Mouse (Mus musculus) stomach, embryonic 14.5 days (tissue): ENCODE measurements around the gene Dppa5a. TPM values are rescaled to one million over a fixed set of nuclear protein-coding genes. Genes with fewer than 3 reads are reported as not detected.

Source experiments
- ATAC-seq: fragments of 200-750 bp; cut with Nextera tagmentation; 2 replicates; pipeline ENCODE4 v1.8.0; 2017; ENCODE audit warnings: low read depth, moderate TSS enrichment; ENCODE audit not compliant: insufficient number of reproducible peaks, insufficient read depth, low FRiP score
- H3K27ac ChIP-seq: fragments of 300-500 bp; sonication (generic); 2 replicates; pipeline ENCODE4 v1.5.1; 2014; ENCODE audit warnings: mild to moderate bottlenecking, low read length, moderate library complexity, mixed read lengths
- H3K27me3 ChIP-seq: fragments of 300-500 bp; sonication (generic); 2 replicates; pipeline ENCODE4 v1.6.1; 2014; ENCODE audit warnings: low read length, control low read depth, mixed read lengths; ENCODE audit not compliant: control insufficient read depth, insufficient read depth
- H3K36me3 ChIP-seq: fragments of 300-500 bp; sonication (generic); 2 replicates; pipeline ENCODE4 v1.6.1; 2014; ENCODE audit warnings: mild to moderate bottlenecking, control low read depth, low read length, moderate library complexity, mixed read lengths; ENCODE audit not compliant: control insufficient read depth, insufficient read depth
- H3K4me1 ChIP-seq: fragments of 300-500 bp; sonication (generic); 2 replicates; pipeline ENCODE4 v1.6.1; 2014; ENCODE audit warnings: low read length, control low read depth, mixed read lengths; ENCODE audit not compliant: control insufficient read depth, insufficient read depth
- H3K4me2 ChIP-seq: fragments of 300-500 bp; sonication (generic); replicated peaks from 2 replicates; pipeline ENCODE4 v1.6.1; 2014; ENCODE audit warnings: low read depth, low read length, control low read depth
- H3K4me3 ChIP-seq: fragments of 300-500 bp; sonication (generic); 2 replicates; pipeline ENCODE4 v1.5.1; 2014; ENCODE audit warnings: low read depth, low read length, control low read depth
- H3K9ac ChIP-seq: fragments of 300-500 bp; sonication (generic); replicated peaks from 2 replicates; pipeline ENCODE4 v1.6.1; 2014; ENCODE audit warnings: low read depth, mild to moderate bottlenecking, control low read depth, low read length, moderate library complexity, mixed read lengths
- H3K9me3 ChIP-seq: fragments of 300-500 bp; sonication (generic); 2 replicates; pipeline ENCODE4 v1.6.1; 2016; ENCODE audit warnings: low read depth, low read length, control low read depth; ENCODE audit not compliant: control insufficient read depth
- WGBS: fragments of 180-500 bp; shearing (Covaris S2); extraction: QIAGEN DNeasy Blood & Tissue Kit; methylation state at CpG from one replicate; pipeline ENCODE4 v1.1.7; 2014; 5-methylcytosine and 5-hydroxymethylcytosine counted together
- polyA plus RNA-seq: library from polyadenylated mRNA; unstranded; fragments of >200 nt; fragmentation: Nextera tagmentation; extraction: Ambion mirVana; gene quantifications from 2 replicates; pipeline ENCODE4 v1.2.1, GENCODE M21; 2014

The Dppa5a gene
- polyA plus RNA-seq, 1 experiment from 2014 or later, result not detected

- H3K36me3 ChIP-seq, result no peaks in the 10 kb centered on the region
- peaks cover 7% of the 10 kb centered on the region for H3K27me3 ChIP-seq
- H3K4me1 ChIP-seq, result no peaks in the 10 kb centered on the region
- H3K9ac ChIP-seq, result no peak overlapping the region
- H3K4me3 ChIP-seq, result no peak overlapping the region
- no peak overlapping the region for H3K27ac ChIP-seq
- H3K9me3 ChIP-seq, result no peaks in the 10 kb centered on the region
- no peak overlapping the region for H3K4me2 ChIP-seq
- ATAC-seq, result no peak
- 45% methylated on average over 5 of the region's 5 CpGs for WGBS
Measured at GRCm38 (mm10) chr9:78389981-78390380, 22.0 kb upstream of the Dppa5a start.

GRCm38 (mm10) chr9:78386947-78387346 is 19.0 kb upstream of the Dppa5a start:
- no peak for ATAC-seq
- Histone ChIP-seq H3K4me1 (no peaks in the 10 kb centered on the region), H3K4me2 (no peak overlapping the region), H3K4me3 (no peak overlapping the region), H3K36me3 (no peaks in the 10 kb centered on the region), H3K9ac (no peak overlapping the region), H3K9me3 (no peaks in the 10 kb centered on the region), H3K27me3 (no peaks in the 10 kb centered on the region), H3K27ac (no peak overlapping the region)
- WGBS, result 88% methylated on average over 7 of the region's 7 CpGs

DNA sequence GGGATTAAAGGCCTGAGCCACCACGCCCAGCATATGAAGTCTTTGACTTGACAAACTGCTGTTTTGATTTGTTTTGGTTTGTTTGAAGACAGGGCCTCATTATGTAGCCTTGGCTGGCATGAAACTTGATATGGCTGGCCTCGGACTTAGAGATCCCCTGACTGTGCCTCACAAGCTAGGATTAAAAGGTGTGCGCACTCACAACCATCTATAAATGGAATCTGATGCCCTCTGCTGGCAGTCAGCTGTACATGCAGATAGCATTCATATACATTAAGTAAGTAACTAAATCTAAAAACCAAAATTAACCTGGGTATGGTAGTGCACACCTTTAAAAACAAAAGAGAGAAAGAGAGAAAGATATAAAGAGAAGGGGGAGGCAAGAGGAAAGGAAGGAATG is 17.9 kb upstream of the Dppa5a start:
- Histone ChIP-seq H3K4me2 (no peak overlapping the region), H3K36me3 (no peaks in the 10 kb centered on the region), H3K4me3 (no peak overlapping the region), H3K27me3 (no peaks in the 10 kb centered on the region), H3K9ac (no peak overlapping the region), H3K27ac (no peak overlapping the region), H3K4me1 (no peaks in the 10 kb centered on the region), H3K9me3 (no peaks in the 10 kb centered on the region)
- ATAC-seq, result no peak
- 46% methylated on average over 3 of the region's 3 CpGs for WGBS

- H3K36me3 ChIP-seq, result no peaks in the 10 kb centered on the region
- peaks cover 7% of the 10 kb centered on the region; the same call in 1 of the 2 replicates for H3K4me1 ChIP-seq
- H3K9ac ChIP-seq, result no peak within 1 kb of the TSS
- H3K4me3 ChIP-seq, result peak within 1 kb of the TSS; percentile 18; the same call in 1 of the 2 replicates
- H3K27ac ChIP-seq, result no peak within 1 kb of the TSS
- ATAC-seq, result peak; percentile 79
- no peaks in the 10 kb centered on the region for H3K9me3 ChIP-seq
- H3K4me2 ChIP-seq, result peak within 1 kb of the TSS; percentile 50
- H3K27me3 ChIP-seq, result no peaks in the 10 kb centered on the region
- WGBS, result 6% methylated on average over 19 of the region's 23 CpGs
Measured at GRCm38 (mm10) chr9:78378113-78378785, 10.3 kb upstream of the Dppa5a start, which contains the start of gene Ooep. TSS of gene Ooep (minus strand) at chr9:78378725.

GRCm38 (mm10) chr9:78377546-78377945 is 9.6 kb upstream of the Dppa5a start:
- Histone ChIP-seq H3K4me1 (peaks cover 7% of the 10 kb centered on the region; the same call in 1 of the 2 replicates), H3K36me3 (no peaks in the 10 kb centered on the region), H3K27ac (no peak overlapping the region), H3K9ac (no peak overlapping the region), H3K4me2 (peak overlapping the region; percentile 50; the same call in 1 of the 2 replicates), H3K9me3 (no peaks in the 10 kb centered on the region), H3K4me3 (no peak overlapping the region), H3K27me3 (no peaks in the 10 kb centered on the region)
- 47% methylated on average over 8 of the region's 8 CpGs for whole genome bisulfite sequencing
- no peak for ATAC-seq

DNA sequence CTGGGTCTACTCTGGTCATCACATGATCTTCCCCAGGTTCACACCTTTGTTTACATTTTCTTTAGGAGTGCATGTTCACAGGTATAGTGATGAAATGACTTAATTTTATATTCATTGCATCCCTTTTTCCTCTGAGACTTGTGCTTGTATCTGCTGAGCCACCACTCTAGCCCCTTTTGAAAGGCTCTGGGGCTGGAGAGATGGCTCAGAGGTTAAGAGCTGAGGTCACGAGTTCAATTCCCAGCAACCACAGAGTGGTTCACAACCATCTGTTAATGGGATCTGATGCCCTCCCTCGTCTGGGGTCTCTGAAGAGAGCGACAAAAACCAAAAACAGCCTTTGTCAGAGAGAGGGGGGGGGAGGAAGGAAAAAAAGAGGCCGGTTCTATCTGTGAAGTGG is 7.5 kb upstream of the Dppa5a start:
- no peaks in the 10 kb centered on the region for H3K9me3 ChIP-seq
- H3K4me2 ChIP-seq, result no peak overlapping the region
- 57% methylated on average over 4 of the region's 4 CpGs for WGBS
- no peaks in the 10 kb centered on the region for H3K27me3 ChIP-seq
- no peak overlapping the region for H3K4me3 ChIP-seq
- no peak for ATAC-seq
- H3K36me3 ChIP-seq, result no peaks in the 10 kb centered on the region
- H3K27ac ChIP-seq, result no peak overlapping the region
- no peak overlapping the region for H3K9ac ChIP-seq
- H3K4me1 ChIP-seq, result peaks cover 7% of the 10 kb centered on the region; the same call in 1 of the 2 replicates

DNA sequence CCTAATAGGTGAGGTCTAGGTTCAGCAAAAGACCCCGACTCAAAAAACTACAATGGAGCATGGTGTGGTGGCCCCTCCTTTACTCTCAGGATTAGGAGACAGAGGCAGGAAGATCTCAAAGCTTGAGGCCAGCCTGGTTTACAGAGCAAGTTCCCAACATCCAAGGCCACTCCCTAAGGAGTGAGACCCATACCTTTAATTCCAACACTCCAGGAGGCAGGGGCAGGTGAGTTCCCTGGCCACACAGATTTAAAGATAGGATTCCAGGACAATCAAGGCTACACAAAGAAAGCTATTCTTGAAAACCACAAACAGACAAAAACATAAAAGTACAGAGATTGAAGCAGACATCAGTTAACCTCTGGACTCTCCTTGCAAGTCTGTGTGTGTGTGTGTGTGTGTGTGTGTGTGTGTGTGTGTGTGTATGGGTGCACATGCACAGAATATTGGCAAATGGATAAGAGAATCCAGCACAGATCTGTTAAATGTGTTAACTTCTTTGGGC is 7.0 kb upstream of the Dppa5a start:
- H3K4me1 ChIP-seq, result peaks cover 7% of the 10 kb centered on the region; the same call in 1 of the 2 replicates
- H3K4me3 ChIP-seq, result no peak overlapping the region
- H3K9me3 ChIP-seq, result no peaks in the 10 kb centered on the region
- WGBS, result 78% methylated on average over 1 of the region's 1 CpGs
- H3K27ac ChIP-seq, result no peak overlapping the region
- ATAC-seq, result no peak
- H3K36me3 ChIP-seq, result no peaks in the 10 kb centered on the region
- no peaks in the 10 kb centered on the region for H3K27me3 ChIP-seq
- H3K9ac ChIP-seq, result no peak overlapping the region
- H3K4me2 ChIP-seq, result no peak overlapping the region

DNA sequence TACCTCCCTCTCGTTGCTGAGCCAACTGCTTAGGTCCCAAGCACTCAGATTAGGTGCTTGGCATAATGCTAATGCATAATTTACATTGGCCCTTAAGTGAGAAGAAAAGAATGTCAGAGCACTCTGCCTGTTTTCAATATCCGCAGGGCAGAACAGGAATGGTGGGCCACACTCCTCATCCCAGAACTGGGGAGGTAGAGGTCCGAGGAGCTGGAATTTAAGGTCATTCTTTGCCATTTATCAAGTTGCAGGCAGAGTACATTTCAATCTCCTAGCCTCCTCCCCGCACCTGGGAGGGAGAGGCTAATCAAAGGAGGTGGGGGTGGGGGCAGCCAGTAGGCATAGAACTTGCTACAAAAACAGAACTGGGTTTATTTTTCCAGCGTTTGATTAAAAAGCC is 6.4 kb upstream of the Dppa5a start:
- no peak overlapping the region for H3K9ac ChIP-seq
- no peak overlapping the region for H3K4me2 ChIP-seq
- no peak overlapping the region for H3K27ac ChIP-seq
- no peaks in the 10 kb centered on the region for H3K9me3 ChIP-seq
- H3K4me1 ChIP-seq, result peaks cover 7% of the 10 kb centered on the region; the same call in 1 of the 2 replicates
- H3K4me3 ChIP-seq, result no peak overlapping the region
- no peaks in the 10 kb centered on the region for H3K27me3 ChIP-seq
- 29% methylated on average over 5 of the region's 5 CpGs for WGBS
- ATAC-seq, result no peak
- H3K36me3 ChIP-seq, result no peaks in the 10 kb centered on the region
